Mouse (Mus musculus) midbrain, embryonic 15.5 days (tissue): ENCODE results near the gene Egfl8. TPM values are rescaled to one million over a fixed set of nuclear protein-coding genes. Genes with fewer than 3 reads are reported as not detected.

Experiments used
- ATAC-seq: fragments of 200-750 bp; cut with Nextera tagmentation; replicated peaks from 2 replicates; pipeline ENCODE4 v1.8.0; 2017; ENCODE audit warnings: moderate TSS enrichment
- H3K27ac ChIP-seq: fragments of 300-500 bp; sonication (generic); 2 replicates; pipeline ENCODE4 v1.5.1; 2015; ENCODE audit warnings: mild to moderate bottlenecking, inconsistent platforms
- H3K27me3 ChIP-seq: fragments of 300-500 bp; sonication (generic); replicated peaks from 2 replicates; pipeline ENCODE4 v1.6.1; 2015; ENCODE audit warnings: inconsistent platforms
- H3K36me3 ChIP-seq: fragments of 300-500 bp; sonication (generic); replicated peaks from 2 replicates; pipeline ENCODE4 v1.6.1; 2015; ENCODE audit warnings: inconsistent platforms
- H3K4me1 ChIP-seq: fragments of 300-500 bp; sonication (generic); 2 replicates; pipeline ENCODE4 v1.6.1; 2015; ENCODE audit warnings: inconsistent platforms
- H3K4me2 ChIP-seq: fragments of 300-500 bp; sonication (generic); 2 replicates; pipeline ENCODE4 v1.6.1; 2015; ENCODE audit warnings: inconsistent platforms, mild to moderate bottlenecking, moderate library complexity
- H3K4me3 ChIP-seq: fragments of 300-500 bp; sonication (generic); 2 replicates; pipeline ENCODE4 v1.5.1; 2015; ENCODE audit warnings: mild to moderate bottlenecking, inconsistent platforms
- H3K9ac ChIP-seq: fragments of 300-500 bp; sonication (generic); 2 replicates; pipeline ENCODE4 v1.6.1; 2015; ENCODE audit warnings: mild to moderate bottlenecking, inconsistent platforms
- H3K9me3 ChIP-seq: fragments of 300-500 bp; sonication (generic); 2 replicates; pipeline ENCODE4 v1.6.1; 2016; ENCODE audit warnings: inconsistent platforms
- WGBS: fragments of 180-500 bp; shearing (Covaris S2); methylation state at CpG from one replicate; pipeline ENCODE4 v1.1.7; 2015; ENCODE audit warnings: mixed read lengths; 5-methylcytosine and 5-hydroxymethylcytosine counted together
- polyA plus RNA-seq: library from polyadenylated mRNA; unstranded; fragments of >200 nt; fragmentation: Nextera tagmentation; extraction: Ambion mirVana; gene quantifications from 2 replicates; pipeline ENCODE4 v1.2.1, GENCODE M21; 2015

Egfl8 gene
- polyA plus RNA-seq, 1 experiment from 2014 or later = 9.2 TPM

GRCm38 (mm10) chr17:34603375-34604060, 12.3 kb downstream of the Egfl8 start, which contains the start of gene Rnf5:
Gene Rnf5 (minus strand): TSS chr17:34603690.
- Histone ChIP-seq H3K4me3 (peak within 1 kb of the TSS; percentile 86), H3K9ac (peak within 1 kb of the TSS; percentile 94), H3K4me1 (peaks cover 45% of the 10 kb centered on the region), H3K4me2 (peak within 1 kb of the TSS; percentile 70), H3K36me3 (peaks cover 11% of the 10 kb centered on the region; the same call in 1 of the 2 replicates), H3K27me3 (no peaks in the 10 kb centered on the region), H3K9me3 (no peaks in the 10 kb centered on the region), H3K27ac (peak within 1 kb of the TSS; percentile 92)
- peak; percentile 95 for ATAC-seq
- WGBS = 1% methylated on average over 30 of the region's 30 CpGs

- 90% methylated on average over 12 of the region's 12 CpGs for WGBS
- peak overlapping the region; percentile 66; the same call in 1 of the 2 replicates for H3K9ac ChIP-seq
- H3K27me3 ChIP-seq = no peaks in the 10 kb centered on the region
- ATAC-seq = no peak
- H3K4me1 ChIP-seq = peaks cover 29% of the 10 kb centered on the region
- peak overlapping the region; percentile 63 for H3K4me2 ChIP-seq
- H3K27ac ChIP-seq = no peak overlapping the region
- H3K4me3 ChIP-seq = peak overlapping the region; percentile 86; the same call in 1 of the 2 replicates
- no peaks in the 10 kb centered on the region for H3K9me3 ChIP-seq
- H3K36me3 ChIP-seq = peaks cover 11% of the 10 kb centered on the region; the same call in 1 of the 2 replicates
These were observed 14.0 kb downstream of the Egfl8 start for GRCm38 (mm10) chr17:34601796-34602195.

- peaks cover 15% of the 10 kb centered on the region; the same call in 1 of the 2 replicates for H3K36me3 ChIP-seq
- peaks cover 26% of the 10 kb centered on the region for H3K4me1 ChIP-seq
- H3K9me3 ChIP-seq = no peaks in the 10 kb centered on the region
- no peak overlapping the region for H3K4me2 ChIP-seq
- 77% methylated on average over 9 of the region's 9 CpGs for WGBS
- no peak overlapping the region for H3K9ac ChIP-seq
- no peak for ATAC-seq
- no peaks in the 10 kb centered on the region for H3K27me3 ChIP-seq
- no peak overlapping the region for H3K4me3 ChIP-seq
- H3K27ac ChIP-seq = no peak overlapping the region
These were observed 15.9 kb downstream of the Egfl8 start for GRCm38 (mm10) chr17:34599891-34600290.

- Histone ChIP-seq H3K27ac (no peak within 1 kb of the TSS), H3K9ac (no peak within 1 kb of the TSS), H3K4me3 (no peak within 1 kb of the TSS), H3K27me3 (no peaks in the 10 kb centered on the region), H3K36me3 (peaks cover 15% of the 10 kb centered on the region; the same call in 1 of the 2 replicates), H3K4me2 (no peak within 1 kb of the TSS), H3K4me1 (peaks cover 34% of the 10 kb centered on the region), H3K9me3 (no peaks in the 10 kb centered on the region)
- 24% methylated on average over 6 of the region's 6 CpGs for WGBS
- no peak for ATAC-seq
These were observed 18.1 kb downstream of the Egfl8 start, which contains the start of gene Ager for GRCm38 (mm10) chr17:34597566-34598095. Gene Ager (plus strand): TSS chr17:34597862.

- Histone ChIP-seq H3K9ac (no peak overlapping the region), H3K27ac (no peak overlapping the region), H3K4me3 (no peak overlapping the region), H3K36me3 (peaks cover 12% of the 10 kb centered on the region; the same call in 1 of the 2 replicates), H3K4me1 (peaks cover 31% of the 10 kb centered on the region), H3K4me2 (no peak overlapping the region), H3K27me3 (no peaks in the 10 kb centered on the region), H3K9me3 (no peaks in the 10 kb centered on the region)
- no peak for ATAC-seq
- 80% methylated on average over 8 of the region's 8 CpGs for WGBS
These were observed 19.7 kb downstream of the Egfl8 start for GRCm38 (mm10) chr17:34596098-34596497.

- Histone ChIP-seq H3K4me1 (peaks cover 47% of the 10 kb centered on the region), H3K4me2 (peak overlapping the region; percentile 90), H3K36me3 (peaks cover 5% of the 10 kb centered on the region; the same call in 1 of the 2 replicates), H3K9me3 (no peaks in the 10 kb centered on the region), H3K27me3 (no peaks in the 10 kb centered on the region), H3K4me3 (peak overlapping the region; percentile 80), H3K9ac (peak overlapping the region; percentile 92), H3K27ac (peak overlapping the region; percentile 98)
- 43% methylated on average over 33 of the region's 34 CpGs for WGBS
- ATAC-seq = no peak
These were observed 21.8 kb downstream of the Egfl8 start for GRCm38 (mm10) chr17:34593752-34594525.

- Histone ChIP-seq H3K27ac (peak overlapping the region; percentile 98), H3K27me3 (no peaks in the 10 kb centered on the region), H3K4me3 (peak overlapping the region; percentile 80), H3K9ac (peak overlapping the region; percentile 92), H3K4me2 (peak overlapping the region; percentile 90), H3K9me3 (no peaks in the 10 kb centered on the region), H3K36me3 (peaks cover 5% of the 10 kb centered on the region; the same call in 1 of the 2 replicates), H3K4me1 (peaks cover 56% of the 10 kb centered on the region)
- ATAC-seq = peak; percentile 18
- under 1% methylated on average over 31 of the region's 32 CpGs for WGBS
These were observed 22.9 kb downstream of the Egfl8 start for GRCm38 (mm10) chr17:34592581-34593549.

GRCm38 (mm10) chr17:34591994-34592375, 23.8 kb downstream of the Egfl8 start:
- Histone ChIP-seq H3K4me1 (peaks cover 58% of the 10 kb centered on the region), H3K27me3 (no peaks in the 10 kb centered on the region), H3K36me3 (peaks cover 5% of the 10 kb centered on the region; the same call in 1 of the 2 replicates), H3K4me2 (peak overlapping the region; percentile 90), H3K27ac (peak overlapping the region; percentile 98), H3K9me3 (no peaks in the 10 kb centered on the region), H3K9ac (peak overlapping the region; percentile 92), H3K4me3 (peak overlapping the region; percentile 80)
- peak; percentile 27 for ATAC-seq
- WGBS = 1% methylated on average over 21 of the region's 35 CpGs

- Histone ChIP-seq H3K9ac (peak within 1 kb of the TSS; percentile 92), H3K36me3 (peaks cover 5% of the 10 kb centered on the region; the same call in 1 of the 2 replicates), H3K4me1 (peaks cover 60% of the 10 kb centered on the region), H3K4me2 (peak within 1 kb of the TSS; percentile 90), H3K9me3 (no peaks in the 10 kb centered on the region), H3K4me3 (peak within 1 kb of the TSS; percentile 80), H3K27me3 (no peaks in the 10 kb centered on the region), H3K27ac (peak within 1 kb of the TSS; percentile 98)
- ATAC-seq = no peak
- WGBS = 2% methylated on average over 21 of the region's 21 CpGs
These were observed 24.5 kb downstream of the Egfl8 start, which contains the start of gene Pbx2 for GRCm38 (mm10) chr17:34591029-34591993. Gene Pbx2 (plus strand): TSS chr17:34591266.

GRCm38 (mm10) chr17:34590154-34590987, 25.4 kb downstream of the Egfl8 start:
- Histone ChIP-seq H3K36me3 (no peaks in the 10 kb centered on the region; the same call in 1 of the 2 replicates), H3K4me3 (no peak overlapping the region), H3K27ac (peak overlapping the region; percentile 98), H3K9ac (peak overlapping the region; percentile 12; the same call in 1 of the 2 replicates), H3K27me3 (no peaks in the 10 kb centered on the region), H3K4me2 (peak overlapping the region; percentile 90), H3K4me1 (peaks cover 64% of the 10 kb centered on the region), H3K9me3 (no peaks in the 10 kb centered on the region)
- no peak for ATAC-seq
- WGBS = 61% methylated on average over 15 of the region's 15 CpGs
